Mouse (Mus musculus) adrenal gland, postnatal 10 days (tissue): ENCODE data around the gene Perp. TPM values are rescaled to one million over a fixed set of nuclear protein-coding genes. Genes with fewer than 3 reads are reported as not detected.

ENCODE experiments used
- DNase-seq: peaks from one replicate; pipeline ENCODE4 v3.0.0; 2021; ENCODE audit warnings: mixed read lengths
- total RNA-seq, 2 experiments: library from RNA; stranded (reverse); gene quantifications; 2 replicates each; pipeline ENCODE4 v1.2.3; 2021

Perp gene
- total RNA-seq, 2 experiments from 2014 or later: 7.8 to 15.7 TPM

DNA sequence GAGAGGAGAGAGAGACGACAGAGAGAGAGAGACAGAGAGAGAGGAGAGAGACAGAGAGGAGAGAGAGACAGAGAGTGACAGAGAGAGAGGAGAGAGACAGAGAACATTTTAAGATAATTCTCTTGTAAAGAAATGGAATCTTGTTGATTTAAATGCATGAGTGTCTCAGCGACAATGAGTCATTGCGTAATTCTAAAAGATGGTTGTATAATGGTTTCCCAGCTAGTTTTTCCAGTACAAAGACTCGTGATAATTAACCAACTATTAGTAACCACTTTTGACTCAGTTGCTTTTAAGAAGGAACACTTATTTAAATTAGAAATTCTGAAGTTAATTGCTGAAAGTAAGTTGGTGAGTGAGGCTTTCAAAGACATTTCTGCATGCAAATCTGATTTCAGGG is 16.6 kb downstream of the Perp start:
- no peak for DNase-seq

DNA sequence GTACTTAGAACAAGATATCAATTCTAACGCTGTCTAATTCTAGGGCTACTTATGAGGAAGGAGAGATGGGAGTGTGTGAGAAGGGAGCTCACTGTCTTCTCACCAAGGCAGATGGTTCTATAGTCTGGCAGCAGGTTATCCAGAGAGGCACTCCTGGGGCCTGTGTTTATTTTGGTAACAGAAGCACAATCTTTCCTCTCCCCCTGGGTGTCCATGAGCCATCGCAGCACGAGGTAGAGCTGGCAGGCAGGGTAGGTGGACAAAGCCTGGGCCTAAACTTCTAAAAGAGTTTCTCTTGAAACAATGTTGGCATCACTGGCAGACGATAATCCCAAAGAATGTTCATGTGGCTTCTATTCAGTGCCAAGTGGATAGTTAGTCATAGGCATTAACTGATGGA is 18.5 kb downstream of the Perp start:
- DNase-seq: no peak

DNA sequence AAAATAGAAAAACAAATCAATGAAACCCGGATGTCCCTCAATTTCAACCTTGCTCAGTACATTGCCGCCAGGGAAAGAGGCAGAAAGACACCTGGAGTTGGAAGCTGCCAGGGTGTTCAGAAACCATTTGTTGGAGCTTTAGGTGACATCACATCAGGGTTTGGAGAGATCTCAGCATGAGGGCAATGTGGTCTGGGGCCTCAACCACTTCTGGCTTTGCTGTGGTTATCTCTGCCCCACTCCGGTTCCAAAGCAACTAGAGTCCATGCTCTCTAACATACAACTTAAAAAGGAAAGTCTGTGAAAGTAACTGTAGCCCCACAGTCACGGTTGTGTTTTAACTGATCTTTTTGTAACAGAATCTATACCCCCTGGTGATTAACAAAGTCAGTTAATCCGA is 19.9 kb downstream of the Perp start:
- no peak for DNase-seq

GRCm38 (mm10) chr10:18870990-18871389 is 26.2 kb downstream of the Perp start:
- no peak for DNase-seq

- no peak for DNase-seq
Observed at GRCm38 (mm10) chr10:18876211-18876610, 31.4 kb downstream of the Perp start.

DNA sequence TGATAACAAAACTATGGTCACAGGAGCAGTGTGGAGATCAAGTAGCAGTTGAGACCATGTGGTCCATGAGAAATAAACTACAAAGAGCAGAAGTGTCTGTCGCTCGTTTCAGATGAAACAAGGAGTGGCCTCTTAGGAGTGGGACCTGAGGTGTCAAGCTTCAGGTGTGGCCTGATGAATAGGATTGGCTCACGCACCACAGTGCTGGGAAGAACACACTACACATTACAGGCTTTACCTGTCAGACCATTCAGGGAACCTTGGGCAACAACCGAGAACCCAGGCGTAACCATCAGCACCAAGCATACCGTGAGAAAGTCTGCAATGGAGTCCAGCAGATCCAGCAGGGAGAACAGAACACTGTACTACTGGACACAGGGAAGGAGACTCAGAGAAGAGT is 33.3 kb downstream of the Perp start:
- no peak for DNase-seq

- no peak for DNase-seq
Observed at GRCm38 (mm10) chr10:18879160-18879559, 34.3 kb downstream of the Perp start.

GRCm38 (mm10) chr10:18879690-18880089 is 34.9 kb downstream of the Perp start:
- no peak for DNase-seq

- no peak for DNase-seq
Observed at GRCm38 (mm10) chr10:18882190-18882589, 37.4 kb downstream of the Perp start.

DNA sequence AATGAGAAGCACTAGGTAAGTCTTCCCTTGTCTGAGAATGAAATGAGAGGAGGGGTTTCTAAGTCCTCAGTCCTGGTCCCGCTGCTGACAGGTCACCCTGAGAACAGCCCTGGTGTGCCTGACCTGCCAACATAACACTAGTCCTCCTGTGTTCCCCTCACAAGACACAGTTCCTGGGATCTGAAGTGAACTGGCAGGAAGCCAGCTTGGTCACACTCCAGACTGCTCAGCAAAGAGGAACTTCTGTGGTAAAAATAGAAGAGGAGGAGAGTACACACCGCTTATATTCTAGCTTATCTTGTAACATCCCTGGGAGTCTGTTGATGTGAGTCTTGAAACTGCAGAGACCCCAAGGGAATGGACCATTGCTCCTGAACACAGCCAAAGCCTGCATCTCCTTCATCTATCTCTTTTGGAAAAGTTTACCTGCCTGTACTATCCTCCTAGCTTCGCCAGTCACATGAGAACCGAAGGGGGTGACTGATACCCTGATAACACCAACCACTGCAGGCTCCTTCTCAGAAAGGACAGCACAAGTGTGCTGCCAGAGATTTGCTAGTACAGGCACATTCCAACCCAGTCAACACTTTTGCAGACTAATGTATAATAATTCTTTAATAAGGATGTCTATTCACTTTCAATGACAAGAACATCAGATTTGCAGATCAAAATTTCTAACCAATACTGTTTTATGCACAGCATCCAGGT is 42.3 kb downstream of the Perp start:
- peak; percentile 58 for DNase-seq

DNA sequence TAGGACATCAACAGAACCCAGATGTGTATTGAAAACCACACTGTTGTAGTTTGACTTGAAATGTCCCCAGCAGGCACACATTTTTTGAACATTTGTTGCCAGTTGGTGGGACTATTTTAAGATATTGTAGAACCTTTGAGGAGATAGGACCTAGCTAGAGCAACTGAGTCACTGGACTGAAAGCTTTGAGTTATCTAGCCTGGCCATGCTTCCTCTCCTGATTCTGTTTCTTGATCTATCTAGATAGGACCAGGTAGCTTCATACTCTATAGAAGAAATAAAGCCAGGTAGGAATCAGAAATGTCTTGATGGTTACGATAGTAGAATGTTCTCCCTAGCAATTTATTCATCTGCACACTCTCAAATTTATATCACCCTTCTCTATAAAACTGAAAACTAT is 43.9 kb downstream of the Perp start:
- no peak for DNase-seq

- no peak for DNase-seq
Observed at GRCm38 (mm10) chr10:18889255-18889654, 44.4 kb downstream of the Perp start.

- no peak for DNase-seq
Observed at GRCm38 (mm10) chr10:18891110-18891509, 46.3 kb downstream of the Perp start.

DNA sequence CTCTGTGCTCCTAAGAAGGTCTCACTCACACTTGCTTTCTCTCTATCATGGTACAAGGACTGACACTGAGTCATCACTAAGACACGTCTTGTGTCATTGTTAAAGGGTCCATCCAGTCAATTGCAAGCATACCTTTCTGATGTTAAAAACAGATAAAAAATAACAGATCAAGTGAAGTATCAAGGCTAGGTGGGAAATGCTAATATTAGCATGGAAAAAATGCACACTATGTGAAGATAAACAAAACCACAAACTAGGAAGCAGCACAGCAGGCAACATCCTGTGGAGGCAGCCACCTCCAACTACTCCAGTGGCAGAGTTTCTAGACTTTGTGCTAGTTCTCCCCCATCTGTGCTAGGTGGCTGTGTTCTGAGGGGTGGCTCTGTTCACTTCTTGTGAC is 47.3 kb downstream of the Perp start:
- no peak for DNase-seq

DNA sequence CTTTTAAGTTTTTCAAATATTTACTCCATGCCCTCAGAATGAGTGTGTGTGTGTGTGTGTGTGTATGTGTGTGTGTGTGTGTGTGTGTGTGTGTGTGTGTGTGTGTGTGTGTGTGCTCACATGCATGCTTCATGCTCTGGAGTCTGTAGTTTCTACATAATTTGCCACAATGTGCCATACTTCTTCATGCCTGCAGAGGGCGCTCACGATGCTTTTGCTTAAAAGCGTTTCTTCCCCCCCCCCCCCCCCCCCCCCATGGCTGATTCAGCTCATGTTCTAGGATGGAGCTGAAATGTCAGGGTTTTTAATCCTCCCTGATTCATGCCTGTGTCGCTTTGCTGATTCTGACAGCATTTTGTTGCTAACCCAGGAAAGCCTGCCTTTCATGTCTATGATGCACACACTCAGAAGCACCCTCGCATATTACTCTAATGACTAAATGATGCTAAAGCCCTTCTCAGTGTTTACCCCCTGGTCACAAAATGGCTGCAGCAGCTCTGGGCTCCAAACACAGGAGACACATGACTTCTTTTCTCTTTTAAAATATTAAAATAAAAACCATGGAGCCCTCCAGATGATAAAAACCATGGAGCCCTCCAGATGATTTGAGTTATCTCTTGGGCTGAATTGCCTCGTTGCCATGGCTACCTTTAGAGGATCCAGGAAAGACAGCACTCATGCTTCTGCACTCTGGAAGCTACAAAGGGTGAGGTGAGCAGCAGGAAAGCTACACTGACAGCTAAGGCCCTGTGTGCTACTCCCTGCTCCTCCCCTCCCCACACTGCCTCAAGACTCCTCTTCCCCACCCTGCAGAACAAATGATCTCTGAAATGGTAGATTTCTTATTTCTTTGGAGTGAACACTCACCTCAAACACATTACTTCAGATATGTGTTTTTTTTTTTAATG is 49.7 kb downstream of the Perp start:
- peak; percentile 37 for DNase-seq

GRCm38 (mm10) chr10:18904108-18904507 is 59.3 kb downstream of the Perp start:
- peak; percentile 73 for DNase-seq

Other genes with a start within 250 kb of the Perp start
- 1 to 10 TPM; 4.9 to 6.6 TPM for gene Arfgef3, start 101.1 kb upstream of the Perp start, total RNA-seq
- not detected for gene Gm4922, start 58.2 kb upstream of the Perp start, total RNA-seq
- 1 to 10 TPM; 6.1 to 7.5 TPM for gene Tnfaip3, start 170.6 kb downstream of the Perp start, total RNA-seq